Comparison of ENCODE assay signal across 14 mouse cellular contexts in genomic region chr3:11456855-11457254, GRCm38 (mm10).
"Had no signal": no experiment of that assay in that cellular context is flagged by ENCODE, and none has a peak within 500 bp of the region (broad histone marks: within the 10 kb centered on the region; RNA-seq: fewer than 3 reads in every experiment).

No protein-coding gene starts in this region.

- DNase-seq: liver, postnatal 0 days; lung, adult 2 months; lung, postnatal 14 days; lung, postnatal 36 days; right cerebral cortex, adult 18-20 months; right cerebral cortex, postnatal 25 days; right cerebral cortex, postnatal 4 days; spleen, adult 18-20 months; thymus, adult 2 months; thymus, postnatal 25 days; thymus, postnatal 4 days had no signal

- ATAC-seq: liver, postnatal 0 days; lung, postnatal 0 days; midbrain, embryonic 13.5 days; midbrain, embryonic 15.5 days had no signal
